Mouse (Mus musculus): ENCODE measurements around the gene Sbno2. TPM values are rescaled to one million over a fixed set of nuclear protein-coding genes. Genes with fewer than 3 reads are reported as not detected.
A peak's percentile ranks its signal among the peaks of the same experiment; 100 is the strongest.

The Sbno2 gene
- total and polyA plus RNA-seq, 3 experiments = 9.7 to 24.2 (median 22.6) TPM

GRCm38 (mm10) chr10:80147719-80148601 is 42.6 kb upstream of the Sbno2 start, which contains the start of gene Midn:
TSS of gene Midn (plus strand) at chr10:80148272.
- Histone ChIP-seq H3K4me2 (ENCODE audit: insufficient read depth, low read depth, poor library complexity, severe bottlenecking) (peak within 1 kb of the TSS; percentile 63), H3K9ac (ENCODE audit: insufficient read depth, low read depth) (peak within 1 kb of the TSS; percentile 64), H3K4me3 (replicated peaks in 1 of 3; ENCODE audit: low read depth in 2 of 3, low read length in 2 of 3, poor library complexity in 1 of 3) (peak within 1 kb of the TSS; percentile 78 to 91 (median 81)), H3K4me1 (ENCODE audit: control insufficient read depth in 1 of 2, insufficient read depth in 2 of 2) (peaks cover 31 to 50% of the 10 kb centered on the region in 2 experiments), H3K79me2 (replicated peaks; ENCODE audit: control insufficient read depth, extremely low read depth, insufficient read depth, poor library complexity, severe bottlenecking) (peaks cover 19% of the 10 kb centered on the region), H3K27ac (ENCODE audit: insufficient read depth, low read depth) (peak within 1 kb of the TSS; percentile 59), H3K27me3 (replicated peaks) (no peaks in the 10 kb centered on the region), H3K9me3 (replicated peaks; ENCODE audit: low read length) (no peaks in the 10 kb centered on the region), H3K36me3 (replicated peaks in 1 of 2; ENCODE audit: control insufficient read depth in 1 of 2, insufficient read depth in 1 of 2, low read length in 1 of 2) (peaks cover 33 to 46% of the 10 kb centered on the region in 2 experiments)
- dilution Hi-C loops (cut with MboI; ENCODE audit: extremely low pct_ligation_motif_present, extremely low pct_unique_long_range_greater_than_20kb, low sequenced_read_pairs) = no loop called here
- in situ Hi-C loops (cut with MboI; ENCODE audit: low pct_ligation_motif_present, low pct_unique_long_range_greater_than_20kb, low sequenced_read_pairs) = no loop called here
- DNase-seq (ENCODE audit: extremely low read depth) = no peak
- TF ChIP-seq PAX5 (IDR thresholded peaks at IDR 0.05; ENCODE audit: low read length) (no peak), TBP (conservative IDR thresholded peaks at IDR 0.05; ENCODE audit: low read depth, low read length) (0 out of 2 replicates have a peak, but pooled peaks have one; percentile 30), MEF2A (IDR thresholded peaks at IDR 0.05; ENCODE audit: borderline replicate concordance, low read depth, low read length) (no peak), ELF1 (IDR thresholded peaks at IDR 0.05; ENCODE audit: low read depth, low read length) (peak; percentile 64), CHD1 (IDR thresholded peaks at IDR 0.05; ENCODE audit: low read depth, low read length) (no peak), USF1 (IDR thresholded peaks at IDR 0.05; ENCODE audit: low read depth, low read length) (no peak), EP300 (IDR thresholded peaks at IDR 0.05; ENCODE audit: low read length) (no peak), RAD21 (IDR thresholded peaks at IDR 0.05; ENCODE audit: low read depth, low read length) (no peak), CHD2 (IDR thresholded peaks at IDR 0.05; ENCODE audit: low read length) (no peak), BHLHE40 (IDR thresholded peaks at IDR 0.05; ENCODE audit: low read depth, low read length) (no peak), ZKSCAN1 (IDR thresholded peaks at IDR 0.05; ENCODE audit: borderline replicate concordance, low read depth, low read length) (no peak), ETS1 (conservative IDR thresholded peaks at IDR 0.05; ENCODE audit: low read depth, low read length) (no peak), IRF4 (IDR thresholded peaks at IDR 0.05; ENCODE audit: low read depth, low read length) (no peak), ZNF384 (IDR thresholded peaks at IDR 0.05; ENCODE audit: low read depth, low read length) (no peak), POLR2A (IDR thresholded peaks at IDR 0.05; ENCODE audit: low read depth, low read length) (peak; percentile 94), E2F4 (IDR thresholded peaks at IDR 0.05; ENCODE audit: insufficient replicate concordance, low read depth, low read length) (no peak), MAFK (IDR thresholded peaks at IDR 0.05; ENCODE audit: insufficient replicate concordance, low read length) (no peak), KAT2A (IDR thresholded peaks at IDR 0.05; ENCODE audit: insufficient replicate concordance, low read length) (no peak), MAZ (IDR thresholded peaks at IDR 0.05; ENCODE audit: low read depth, low read length) (peak; percentile 72; the same call in 1 of the 2 replicates), POLR2AphosphoS2 (IDR thresholded peaks at IDR 0.05; ENCODE audit: low read depth, low read length) (no peak), NRF1 (IDR thresholded peaks at IDR 0.05; ENCODE audit: low read depth, low read length) (0 out of 2 replicates have a peak, but pooled peaks have one; percentile 43), JUND (conservative IDR thresholded peaks at IDR 0.05; ENCODE audit: low read depth, low read length) (no peak), TCF12 (IDR thresholded peaks at IDR 0.05; ENCODE audit: low read depth, low read length) (no peak), HCFC1 (IDR thresholded peaks at IDR 0.05; ENCODE audit: low read depth, low read length) (no peak), GABPA (IDR thresholded peaks at IDR 0.05; ENCODE audit: insufficient replicate concordance, low read depth, low read length) (no peak), CTCF (conservative IDR thresholded peaks at IDR 0.05 in 1 of 2, IDR thresholded peaks at IDR 0.05 in 1 of 2; ENCODE audit: low read depth in 2 of 2, low read length in 2 of 2) (peak in 1 of 2 experiments; percentile 64; a peak in 2 of 4 replicates), RCOR1 (conservative IDR thresholded peaks at IDR 0.05; ENCODE audit: low read depth, low read length) (no peak), UBTF (IDR thresholded peaks at IDR 0.05; ENCODE audit: low read depth, low read length) (no peak), SIN3A (IDR thresholded peaks at IDR 0.05; ENCODE audit: low read length) (no peak; the same call in 1 of the 2 replicates), JUN (IDR thresholded peaks at IDR 0.05; ENCODE audit: insufficient read depth, low read depth, low read length) (no peak), ZMIZ1 (IDR thresholded peaks at IDR 0.05; ENCODE audit: low read depth, low read length) (peak; percentile 77; the same call in 1 of the 2 replicates), ZC3H11A (IDR thresholded peaks at IDR 0.05; ENCODE audit: low read depth, low read length) (no peak), MXI1 (IDR thresholded peaks at IDR 0.05; ENCODE audit: low read depth, low read length) (no peak; the same call in none of the 2 replicates), SMC3 (IDR thresholded peaks at IDR 0.05; ENCODE audit: low read depth, low read length) (peak; percentile 7; the same call in 1 of the 2 replicates), MYC (IDR thresholded peaks at IDR 0.05; ENCODE audit: low read depth, low read length) (no peak), MAX (IDR thresholded peaks at IDR 0.05; ENCODE audit: low read length) (no peak), USF2 (conservative IDR thresholded peaks at IDR 0.05; ENCODE audit: low read depth, low read length) (no peak), NELFE (IDR thresholded peaks at IDR 0.05; ENCODE audit: low read depth, low read length) (peak; percentile 86)

Measured in CH12.LX (cell line).